Mouse (Mus musculus): ENCODE data around the gene Lyrm4. TPM values are rescaled to one million over a fixed set of nuclear protein-coding genes. Genes with fewer than 3 reads are reported as not detected.

The Lyrm4 gene
- total and polyA plus RNA-seq, 3 experiments = 10.9 to 27.0 (median 26.3) TPM

- H3K79me2 ChIP-seq (replicated peaks; ENCODE audit: control insufficient read depth, extremely low read depth, insufficient read depth, poor library complexity, severe bottlenecking) = no peaks in the 10 kb centered on the region
- no peak overlapping the region for H3K4me2 ChIP-seq (ENCODE audit: insufficient read depth, low read depth, poor library complexity, severe bottlenecking)
- dilution Hi-C loops (cut with MboI; ENCODE audit: extremely low pct_ligation_motif_present, extremely low pct_unique_long_range_greater_than_20kb, low sequenced_read_pairs) = no loop called here
- in situ Hi-C loops (cut with MboI; ENCODE audit: low pct_ligation_motif_present, low pct_unique_long_range_greater_than_20kb, low sequenced_read_pairs) = no loop called here
- no peak overlapping the region for H3K9ac ChIP-seq (ENCODE audit: insufficient read depth, low read depth)
- no peak overlapping the region for H3K4me3 ChIP-seq (replicated peaks in 1 of 3; ENCODE audit: low read depth in 2 of 3, low read length in 2 of 3, poor library complexity in 1 of 3)
- DNase-seq (ENCODE audit: extremely low read depth) = no peak
- H3K36me3 ChIP-seq (replicated peaks in 1 of 2; ENCODE audit: control insufficient read depth in 1 of 2, insufficient read depth in 1 of 2, low read length in 1 of 2) = peaks cover 8 to 45% of the 10 kb centered on the region in 2 experiments
- TF ChIP-seq EP300 (IDR thresholded peaks at IDR 0.05; ENCODE audit: low read length) (no peak), ZMIZ1 (IDR thresholded peaks at IDR 0.05; ENCODE audit: low read depth, low read length) (no peak), UBTF (IDR thresholded peaks at IDR 0.05; ENCODE audit: low read depth, low read length) (no peak), MAX (IDR thresholded peaks at IDR 0.05; ENCODE audit: low read length) (no peak), RAD21 (IDR thresholded peaks at IDR 0.05; ENCODE audit: low read depth, low read length) (no peak; the same call in 1 of the 2 replicates), ELF1 (IDR thresholded peaks at IDR 0.05; ENCODE audit: low read depth, low read length) (no peak), CTCF (conservative IDR thresholded peaks at IDR 0.05 in 1 of 2, IDR thresholded peaks at IDR 0.05 in 1 of 2; ENCODE audit: low read depth in 2 of 2, low read length in 2 of 2) (no peak), MAZ (IDR thresholded peaks at IDR 0.05; ENCODE audit: low read depth, low read length) (no peak), JUND (conservative IDR thresholded peaks at IDR 0.05; ENCODE audit: low read depth, low read length) (no peak), KAT2A (IDR thresholded peaks at IDR 0.05; ENCODE audit: insufficient replicate concordance, low read length) (no peak), ZC3H11A (IDR thresholded peaks at IDR 0.05; ENCODE audit: low read depth, low read length) (no peak), RCOR1 (conservative IDR thresholded peaks at IDR 0.05; ENCODE audit: low read depth, low read length) (no peak), NELFE (IDR thresholded peaks at IDR 0.05; ENCODE audit: low read depth, low read length) (no peak), BHLHE40 (IDR thresholded peaks at IDR 0.05; ENCODE audit: low read depth, low read length) (no peak), POLR2A (IDR thresholded peaks at IDR 0.05; ENCODE audit: low read depth, low read length) (no peak), USF1 (IDR thresholded peaks at IDR 0.05; ENCODE audit: low read depth, low read length) (no peak), CHD1 (IDR thresholded peaks at IDR 0.05; ENCODE audit: low read depth, low read length) (no peak), USF2 (conservative IDR thresholded peaks at IDR 0.05; ENCODE audit: low read depth, low read length) (no peak)
- no peak overlapping the region for H3K27ac ChIP-seq (ENCODE audit: insufficient read depth, low read depth)
- H3K9me3 ChIP-seq (replicated peaks; ENCODE audit: low read length) = no peaks in the 10 kb centered on the region
- H3K4me1 ChIP-seq (ENCODE audit: control insufficient read depth in 1 of 2, insufficient read depth in 2 of 2) = no peaks in the 10 kb centered on the region
- H3K27me3 ChIP-seq (replicated peaks) = no peaks in the 10 kb centered on the region
Observed at GRCm38 (mm10) chr13:35982985-35983384, 134.3 kb downstream of the Lyrm4 start.

- H3K4me2 ChIP-seq (ENCODE audit: insufficient read depth, low read depth, poor library complexity, severe bottlenecking) = no peak overlapping the region
- in situ Hi-C loops (cut with MboI; ENCODE audit: low pct_ligation_motif_present, low pct_unique_long_range_greater_than_20kb, low sequenced_read_pairs) = no loop called here
- H3K27me3 ChIP-seq (replicated peaks) = no peaks in the 10 kb centered on the region
- no peak overlapping the region for H3K9ac ChIP-seq (ENCODE audit: insufficient read depth, low read depth)
- H3K4me3 ChIP-seq (replicated peaks in 1 of 3; ENCODE audit: low read depth in 2 of 3, low read length in 2 of 3, poor library complexity in 1 of 3) = no peak overlapping the region
- no peaks in the 10 kb centered on the region for H3K79me2 ChIP-seq (replicated peaks; ENCODE audit: control insufficient read depth, extremely low read depth, insufficient read depth, poor library complexity, severe bottlenecking)
- dilution Hi-C loops (cut with MboI; ENCODE audit: extremely low pct_ligation_motif_present, extremely low pct_unique_long_range_greater_than_20kb, low sequenced_read_pairs) = no loop called here
- peaks cover 9 to 52% of the 10 kb centered on the region in 2 experiments for H3K36me3 ChIP-seq (replicated peaks in 1 of 2; ENCODE audit: control insufficient read depth in 1 of 2, insufficient read depth in 1 of 2, low read length in 1 of 2)
- H3K4me1 ChIP-seq (ENCODE audit: control insufficient read depth in 1 of 2, insufficient read depth in 2 of 2) = peaks cover 0 to 16% of the 10 kb centered on the region in 2 experiments; a peak in 3 of 4 replicates
- TF ChIP-seq USF1 (IDR thresholded peaks at IDR 0.05; ENCODE audit: low read depth, low read length) (no peak), MYC (IDR thresholded peaks at IDR 0.05; ENCODE audit: low read depth, low read length) (no peak), SIN3A (IDR thresholded peaks at IDR 0.05; ENCODE audit: low read length) (no peak), JUND (conservative IDR thresholded peaks at IDR 0.05; ENCODE audit: low read depth, low read length) (no peak), CTCF (conservative IDR thresholded peaks at IDR 0.05 in 1 of 2, IDR thresholded peaks at IDR 0.05 in 1 of 2; ENCODE audit: low read depth in 2 of 2, low read length in 2 of 2) (no peak), ZNF384 (IDR thresholded peaks at IDR 0.05; ENCODE audit: low read depth, low read length) (no peak), PAX5 (IDR thresholded peaks at IDR 0.05; ENCODE audit: low read length) (no peak), TBP (conservative IDR thresholded peaks at IDR 0.05; ENCODE audit: low read depth, low read length) (no peak), CHD1 (IDR thresholded peaks at IDR 0.05; ENCODE audit: low read depth, low read length) (no peak), MAZ (IDR thresholded peaks at IDR 0.05; ENCODE audit: low read depth, low read length) (no peak), HCFC1 (IDR thresholded peaks at IDR 0.05; ENCODE audit: low read depth, low read length) (no peak), CHD2 (IDR thresholded peaks at IDR 0.05; ENCODE audit: low read length) (no peak), MAX (IDR thresholded peaks at IDR 0.05; ENCODE audit: low read length) (no peak), RCOR1 (conservative IDR thresholded peaks at IDR 0.05; ENCODE audit: low read depth, low read length) (no peak), UBTF (IDR thresholded peaks at IDR 0.05; ENCODE audit: low read depth, low read length) (no peak), MAFK (IDR thresholded peaks at IDR 0.05; ENCODE audit: insufficient replicate concordance, low read length) (no peak), ZKSCAN1 (IDR thresholded peaks at IDR 0.05; ENCODE audit: borderline replicate concordance, low read depth, low read length) (no peak)
- no peak overlapping the region for H3K27ac ChIP-seq (ENCODE audit: insufficient read depth, low read depth)
- H3K9me3 ChIP-seq (replicated peaks; ENCODE audit: low read length) = no peaks in the 10 kb centered on the region
- DNase-seq (ENCODE audit: extremely low read depth) = no peak
Observed at GRCm38 (mm10) chr13:35980471-35980870, 136.9 kb downstream of the Lyrm4 start.
